Comparison of ENCODE assay signal across 12 mouse cellular contexts in the genomic region with DNA sequence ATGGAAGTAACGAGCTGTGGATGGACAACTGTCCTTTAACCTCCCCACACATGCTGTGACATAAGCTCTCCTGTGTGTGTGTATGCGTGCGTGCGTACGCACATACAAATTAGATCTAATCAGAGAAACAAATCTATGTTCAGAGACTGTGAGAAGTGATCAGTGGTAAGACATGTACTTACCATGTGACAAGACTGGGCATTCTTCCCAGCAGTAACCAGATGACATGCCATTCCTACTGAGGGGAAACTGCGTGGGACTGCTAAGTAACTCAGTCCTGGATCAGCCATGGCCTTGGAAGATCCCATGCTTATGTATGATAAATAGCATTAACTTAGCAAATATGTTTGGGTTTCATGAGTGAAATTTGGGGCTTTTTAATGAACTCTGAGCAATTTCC. TPM values are rescaled to one million over a fixed set of nuclear protein-coding genes. Genes with fewer than 3 reads are reported as not detected.
A peak's percentile ranks its signal among the peaks of the same experiment; 100 is the strongest.
DNase-seq lines count a peak whose midpoint lies in the region; ATAC-seq and TF ChIP-seq lines count a peak whose summit lies in the region.
"Had no signal": no experiment of that assay in that cellular context is flagged by ENCODE, and none has a peak within 500 bp of the region (broad histone marks: within the 10 kb centered on the region; RNA-seq: fewer than 3 reads in every experiment).

No protein-coding gene starts in this region.

- 60% methylated on average over 6 of the region's 6 CpGs for WGBS in cerebellum, adult 2 months
- WGBS in hindbrain, postnatal 0 days, result 79% methylated on average over 6 of the region's 6 CpGs
- WGBS in hindbrain, embryonic 16.5 days, result 83% methylated on average over 6 of the region's 6 CpGs
- WGBS in lung, adult 2 months, result 79% methylated on average over 6 of the region's 6 CpGs

- no peak for TF ChIP-seq POLR2A in cerebellum, adult 2 months (IDR thresholded peaks at IDR 0.05; ENCODE audit: borderline replicate concordance, insufficient read depth, low read length)
- no peak for TF ChIP-seq POLR2A in lung, adult 2 months (IDR thresholded peaks at IDR 0.05; ENCODE audit: borderline replicate concordance, extremely low read depth, low read depth, low read length)
- TF ChIP-seq POLR2A in myocyte (IDR thresholded peaks at IDR 0.05; ENCODE audit: insufficient read length, low read depth), result no peak

- peaks cover 19% of the 10 kb centered on the region for H3K4me1 ChIP-seq in cerebellum, adult 2 months (ENCODE audit: control insufficient read depth, insufficient read depth, low read length)
- no peaks in the 10 kb centered on the region for H3K4me1 ChIP-seq in hindbrain, postnatal 0 days (ENCODE audit: insufficient read depth, low read length)
- H3K4me1 ChIP-seq in hindbrain, embryonic 16.5 days (ENCODE audit: control insufficient read depth, insufficient read depth, low read depth, low read length), result peaks cover 6% of the 10 kb centered on the region; the same call in 1 of the 2 replicates
- peaks cover 14% of the 10 kb centered on the region for H3K4me1 ChIP-seq in lung, adult 2 months (ENCODE audit: control insufficient read depth, insufficient read depth, low read length)

- peaks cover 3% of the 10 kb centered on the region; the same call in 1 of the 2 replicates for H3K36me3 ChIP-seq in hindbrain, postnatal 0 days (ENCODE audit: insufficient read depth, low read length)
- no peaks in the 10 kb centered on the region for H3K36me3 ChIP-seq in hindbrain, embryonic 16.5 days (ENCODE audit: control insufficient read depth, insufficient read depth, low read length)
- H3K36me3 ChIP-seq in myocyte (ENCODE audit: control insufficient read depth, insufficient read depth), result peaks cover 12% of the 10 kb centered on the region

- no peaks in the 10 kb centered on the region for H3K9me3 ChIP-seq in hindbrain, postnatal 0 days (ENCODE audit: low read length)
- H3K9me3 ChIP-seq in hindbrain, embryonic 16.5 days (ENCODE audit: control insufficient read depth, low read length), result no peaks in the 10 kb centered on the region

- peak overlapping the region; percentile 50; the same call in 1 of the 2 replicates for H3K27ac ChIP-seq in cerebellum, adult 2 months (ENCODE audit: insufficient read depth, low read length)
- no peak overlapping the region for H3K27ac ChIP-seq in hindbrain, postnatal 0 days
- no peak overlapping the region for H3K27ac ChIP-seq in hindbrain, embryonic 16.5 days (ENCODE audit: low read depth, low read length)
- H3K27ac ChIP-seq: hindbrain, embryonic 14.5 days; liver, embryonic 14.5 days had no signal

- H3K4me3 ChIP-seq in cerebellum, adult 2 months (replicated peaks; ENCODE audit: insufficient read depth, low read depth, low read length), result no peak overlapping the region
- no peak overlapping the region for H3K4me3 ChIP-seq in hindbrain, postnatal 0 days (ENCODE audit: low read length)
- H3K4me3 ChIP-seq in hindbrain, embryonic 16.5 days (ENCODE audit: low read length), result no peak overlapping the region
- no peak overlapping the region for H3K4me3 ChIP-seq in lung, adult 2 months (replicated peaks; ENCODE audit: extremely low read depth, low read depth, low read length)
- no peak overlapping the region for H3K4me3 ChIP-seq in myocyte

- no peak overlapping the region for H3K9ac ChIP-seq in hindbrain, postnatal 0 days (replicated peaks; ENCODE audit: low read length)
- no peak overlapping the region for H3K9ac ChIP-seq in hindbrain, embryonic 16.5 days (ENCODE audit: low read depth, low read length)
- H3K9ac ChIP-seq: hindbrain, embryonic 14.5 days; liver, embryonic 14.5 days had no signal

- no peak overlapping the region for H3K4me2 ChIP-seq in hindbrain, postnatal 0 days (ENCODE audit: low read depth, low read length)
- no peak overlapping the region for H3K4me2 ChIP-seq in hindbrain, embryonic 16.5 days (ENCODE audit: low read length)
- peak overlapping the region; percentile 65 for H3K4me2 ChIP-seq in myocyte (ENCODE audit: low read depth)
- H3K4me2 ChIP-seq: hindbrain, embryonic 14.5 days had no signal

- ATAC-seq in hindbrain, postnatal 0 days, result no peak
- no peak for ATAC-seq in hindbrain, embryonic 16.5 days

- H3K27me3 ChIP-seq in cerebellum, adult 2 months (ENCODE audit: control insufficient read depth, insufficient read depth, low read length), result 0 out of 2 replicates have a peak, but pooled peaks cover 2% of the 10 kb centered on the region
- H3K27me3 ChIP-seq in hindbrain, postnatal 0 days (ENCODE audit: insufficient read depth, low read length), result no peaks in the 10 kb centered on the region
- no peaks in the 10 kb centered on the region for H3K27me3 ChIP-seq in hindbrain, embryonic 16.5 days (replicated peaks; ENCODE audit: control insufficient read depth, insufficient read depth, low read length)
- no peaks in the 10 kb centered on the region for H3K27me3 ChIP-seq in myocyte (ENCODE audit: control insufficient read depth, insufficient read depth, insufficient read length)

- DNase-seq in cerebellum, adult 2 months, result peak in 1 of 2 experiments; percentile 57
- DNase-seq in cerebellum, adult 8-10 months, result no peak
- peak; percentile 59 for DNase-seq in hindbrain, postnatal 0 days (ENCODE audit: low spot score)
- peak; percentile 56 for DNase-seq in lung, postnatal 36 days
- DNase-seq in lung, adult 2 months, result no peak
- no peak for DNase-seq in spleen, adult 18-20 months
- DNase-seq: cerebellum, adult 9-10 months; thymus, adult 18-20 months had no signal

- no peak overlapping the region for H3ac ChIP-seq in myocyte (ENCODE audit: control insufficient read depth, insufficient read length)

- no peak for TF ChIP-seq CTCF in cerebellum, adult 2 months (IDR thresholded peaks at IDR 0.05; ENCODE audit: borderline replicate concordance, insufficient read depth, low read depth, low read length)
- no peak for TF ChIP-seq CTCF in hindbrain, postnatal 0 days (IDR thresholded peaks at IDR 0.05; ENCODE audit: low read depth)
- no peak for TF ChIP-seq CTCF in lung, adult 2 months (IDR thresholded peaks at IDR 0.05; ENCODE audit: insufficient read depth, low read length)

- H3K79me2 ChIP-seq in myocyte (ENCODE audit: control insufficient read depth, insufficient read depth), result peaks cover 78% of the 10 kb centered on the region

TF ChIP-seq in myocyte, 11 proteins besides CTCF, POLR2A, EP300 and RAD21:
- no peak for TF ChIP-seq MYOG (IDR thresholded peaks at IDR 0.05; ENCODE audit: control insufficient read depth in 1 of 3, insufficient read depth in 1 of 3, insufficient read length in 2 of 3, low read depth in 2 of 3)
- peak; percentile 44 for TF ChIP-seq USF1 (IDR thresholded peaks at IDR 0.05; ENCODE audit: low read depth)

RNA-seq across cellular contexts. Expression of a gene that starts 23.5 kb away (rescaled TPM):
- polyA plus RNA-seq in cerebellum, adult 2 months (2012; rRNA removed), result 132 and 149 TPM in 2 replicates
- total RNA-seq in hindbrain, postnatal 0 days (2014; rRNA removed), result 68.0 and 76.6 TPM in 2 replicates
- 139 and 159 TPM in 2 replicates for polyA plus RNA-seq in hindbrain, postnatal 0 days (2015; fragmentation: Nextera tagmentation; extraction: Ambion mirVana)
- 183 and 193 TPM in 2 replicates for polyA plus RNA-seq in hindbrain, embryonic 16.5 days (2015; fragmentation: Nextera tagmentation; extraction: Ambion mirVana)
- polyA plus RNA-seq in lung, adult 2 months (2012; rRNA removed), result 38.3 and 46.6 TPM in 2 replicates
- 71.2 TPM for polyA plus RNA-seq in myocyte (2012; fragmentation: generic; extraction: Trizol)

RNA-seq across cellular contexts. Expression of a gene that starts 56.8 kb away (rescaled TPM):
- polyA plus RNA-seq in cerebellum, adult 2 months (2012; rRNA removed), result 115 and 123 TPM in 2 replicates
- total RNA-seq in hindbrain, postnatal 0 days (2014; rRNA removed), result 29.0 and 29.5 TPM in 2 replicates
- 41.2 and 41.8 TPM in 2 replicates for polyA plus RNA-seq in hindbrain, postnatal 0 days (2015; fragmentation: Nextera tagmentation; extraction: Ambion mirVana)
- polyA plus RNA-seq in hindbrain, embryonic 16.5 days (2015; fragmentation: Nextera tagmentation; extraction: Ambion mirVana), result 42.7 and 49.9 TPM in 2 replicates
- polyA plus RNA-seq in lung, adult 2 months (2012; rRNA removed), result 38.4 and 45.9 TPM in 2 replicates
- 13.9 TPM for polyA plus RNA-seq in myocyte (2012; fragmentation: generic; extraction: Trizol)

Comparison
In these comparisons a context has a peak if more than half of its experiments do, and no peak if none do; other contexts are left out.
1. DNase-seq: peak in hindbrain, postnatal 0 days (single experiment) and lung, postnatal 36 days (single experiment); none in cerebellum, adult 8-10 months (single experiment), lung, adult 2 months (single experiment) and spleen, adult 18-20 months (0 of 2).